Mouse (Mus musculus): Measurements from ENCODE around the gene Pim1.
"Not testable (repeated sequence)": the region's sequence is repeated elsewhere in the genome, so short reads cannot be mapped to it uniquely, and the experiment has no call there.

Gene Pim1

GRCm38 (mm10) chr17:29490713-29491581, at the start of gene Pim1:
Pim1 (plus strand) TSS chr17:29490753.
- DNase-seq (ENCODE audit: low spot score in 2 of 2), result peak; percentile 45 to 63

GRCm38 (mm10) chr17:29441562-29441961, 49.0 kb upstream of the Pim1 start:
- no peak for DNase-seq (ENCODE audit: low spot score in 2 of 2)

- DNase-seq (ENCODE audit: low spot score in 2 of 2), result no peak
Observed at GRCm38 (mm10) chr17:29442131-29442557, 48.4 kb upstream of the Pim1 start.

GRCm38 (mm10) chr17:29443724-29444123, 46.8 kb upstream of the Pim1 start:
- peak; percentile 29 to 50 for DNase-seq (ENCODE audit: low spot score in 2 of 2)

GRCm38 (mm10) chr17:29445072-29445471, 45.5 kb upstream of the Pim1 start:
- no peak for DNase-seq (ENCODE audit: low spot score in 2 of 2)

- peak; percentile 50 to 73 for DNase-seq (ENCODE audit: low spot score in 2 of 2)
Observed at GRCm38 (mm10) chr17:29447323-29447722, 43.2 kb upstream of the Pim1 start.

- DNase-seq (ENCODE audit: low spot score in 2 of 2), result no peak
Observed at GRCm38 (mm10) chr17:29448055-29448454, 42.5 kb upstream of the Pim1 start.

GRCm38 (mm10) chr17:29448561-29448960, 42.0 kb upstream of the Pim1 start:
- DNase-seq (ENCODE audit: low spot score in 2 of 2), result no peak

GRCm38 (mm10) chr17:29450899-29451840, 39.4 kb upstream of the Pim1 start:
- DNase-seq (ENCODE audit: low spot score in 2 of 2), result no peak

GRCm38 (mm10) chr17:29451841-29452210, 38.7 kb upstream of the Pim1 start:
- no peak for DNase-seq (ENCODE audit: low spot score in 2 of 2)

- not testable (repeated sequence) for DNase-seq (ENCODE audit: low spot score in 2 of 2)
Observed at GRCm38 (mm10) chr17:29454119-29454518, 36.4 kb upstream of the Pim1 start.

GRCm38 (mm10) chr17:29455411-29456120, 35.0 kb upstream of the Pim1 start:
- no peak for DNase-seq (ENCODE audit: low spot score in 2 of 2)

- DNase-seq (ENCODE audit: low spot score in 2 of 2), result no peak
Observed at GRCm38 (mm10) chr17:29456476-29456875, 34.1 kb upstream of the Pim1 start.

- no peak for DNase-seq (ENCODE audit: low spot score in 2 of 2)
Observed at GRCm38 (mm10) chr17:29456926-29457325, 33.6 kb upstream of the Pim1 start.

GRCm38 (mm10) chr17:29457795-29458560, 32.6 kb upstream of the Pim1 start:
- DNase-seq (ENCODE audit: low spot score in 2 of 2), result no peak

- no peak for DNase-seq (ENCODE audit: low spot score in 2 of 2)
Observed at GRCm38 (mm10) chr17:29459321-29460118, 31.0 kb upstream of the Pim1 start.

GRCm38 (mm10) chr17:29460119-29460505, 30.4 kb upstream of the Pim1 start:
- DNase-seq (ENCODE audit: low spot score in 2 of 2), result no peak

GRCm38 (mm10) chr17:29463627-29464026, 26.9 kb upstream of the Pim1 start:
- DNase-seq (ENCODE audit: low spot score in 2 of 2), result no peak

- DNase-seq (ENCODE audit: low spot score in 2 of 2), result no peak
Observed at GRCm38 (mm10) chr17:29464068-29464467, 26.5 kb upstream of the Pim1 start.

- DNase-seq (ENCODE audit: low spot score in 2 of 2), result no peak
Observed at GRCm38 (mm10) chr17:29464519-29465140, 25.9 kb upstream of the Pim1 start.

Data from spleen, postnatal 36 days (tissue).